Comparison of ENCODE assay signal across 8 mouse cellular contexts in genomic region chr17:66076174-66076927, GRCm38 (mm10). TPM values are rescaled to one million over a fixed set of nuclear protein-coding genes. Genes with fewer than 3 reads are reported as not detected.
A peak's percentile ranks its signal among the peaks of the same experiment; 100 is the strongest.
DNase-seq lines count a peak whose midpoint lies in the region; ATAC-seq and TF ChIP-seq lines count a peak whose summit lies in the region.

No protein-coding gene starts in this region.

- 0 out of 2 replicates have a peak, but pooled peaks cover 2% of the 10 kb centered on the region for H3K27me3 ChIP-seq in forebrain, embryonic 11.5 days (ENCODE audit: control insufficient read depth, insufficient read depth, low read length)

- H3K4me2 ChIP-seq in forebrain, embryonic 11.5 days (ENCODE audit: low read depth, low read length, severe bottlenecking) = peak overlapping the region; percentile 76

- peak; percentile 90 for ATAC-seq in forebrain, embryonic 11.5 days (replicated peaks; ENCODE audit: low FRiP score)
- peak; percentile 39 to 58 for ATAC-seq in hematopoietic stem cell, adult 5-6 weeks (replicated peaks in 1 of 2; ENCODE audit: insufficient read depth in 1 of 2, low FRiP score in 2 of 2, low TSS enrichment in 1 of 2, low read depth in 1 of 2, poor library complexity in 2 of 2, severe bottlenecking in 2 of 2)

- peak overlapping the region; percentile 72 for H3K9ac ChIP-seq in forebrain, embryonic 11.5 days (ENCODE audit: low read length)

- peak overlapping the region; percentile 91 for H3K4me3 ChIP-seq in forebrain, embryonic 11.5 days (ENCODE audit: low read depth, low read length)

- under 1% methylated on average over 80 of the region's 95 CpGs for WGBS in forebrain, embryonic 11.5 days

- peak; percentile 29 for DNase-seq in kidney, adult 11 months
- DNase-seq in kidney, adult 18-20 months = no peak
- DNase-seq in brain, embryonic 14.5 days (ENCODE audit: low read depth) = peak; percentile 54
- DNase-seq in forebrain, embryonic 11.5 days (ENCODE audit: low spot score) = peak; percentile 71
- peak; percentile 27 to 42 for DNase-seq in layer of hippocampus, postnatal 25 days (ENCODE audit: extremely low spot score in 1 of 2, low spot score in 1 of 2)
- peak; percentile 44 for DNase-seq in lung, postnatal 36 days
- DNase-seq in right cerebral cortex, postnatal 10 days (ENCODE audit: low spot score in 2 of 2) = peak; percentile 56 to 65

- H3K36me3 ChIP-seq in forebrain, embryonic 11.5 days (ENCODE audit: control insufficient read depth, insufficient read depth, low read length) = no peaks in the 10 kb centered on the region; the same call in 1 of the 2 replicates

- H3K9me3 ChIP-seq in forebrain, embryonic 11.5 days (ENCODE audit: control insufficient read depth, low read length) = no peaks in the 10 kb centered on the region

- peak overlapping the region; percentile 72 for H3K27ac ChIP-seq in forebrain, embryonic 11.5 days (ENCODE audit: low read depth, low read length)

- no peak for TF ChIP-seq POLR2A in brain, embryonic 14.5 days (IDR thresholded peaks at IDR 0.05; ENCODE audit: borderline replicate concordance, extremely low read depth, insufficient read depth, insufficient read length, poor library complexity, severe bottlenecking)

- TF ChIP-seq CTCF in brain, embryonic 14.5 days (IDR thresholded peaks at IDR 0.05; ENCODE audit: borderline replicate concordance, extremely low read depth, insufficient read depth, insufficient read length) = no peak

- no peaks in the 10 kb centered on the region for H3K4me1 ChIP-seq in forebrain, embryonic 11.5 days (replicated peaks; ENCODE audit: control insufficient read depth, insufficient read depth, low read length)

RNA-seq across cellular contexts. Expression of gene Ankrd12, which starts 0.5 kb away (rescaled TPM):
- polyA plus RNA-seq in brain, embryonic 14.5 days (2012; rRNA removed) = 20.8 and 28.3 TPM in 2 replicates
- polyA plus RNA-seq in forebrain, embryonic 11.5 days (2014; fragmentation: Nextera tagmentation; extraction: Ambion mirVana) = 29.0 and 30.3 TPM in 2 replicates
- 53.3 and 58.1 TPM in 2 replicates for total RNA-seq in hematopoietic stem cell, adult 5-6 weeks (2017)
- 100 to 1,000 TPM; 146 to 159 TPM for total RNA-seq in layer of hippocampus, postnatal 25 days (2021)

RNA-seq across cellular contexts. Expression of gene Ndufv2, which starts 25.0 kb away (rescaled TPM):
- polyA plus RNA-seq in brain, embryonic 14.5 days (2012; rRNA removed) = 115 and 119 TPM in 2 replicates
- polyA plus RNA-seq in forebrain, embryonic 11.5 days (2014; fragmentation: Nextera tagmentation; extraction: Ambion mirVana) = 313 and 317 TPM in 2 replicates
- 196 and 200 TPM in 2 replicates for total RNA-seq in hematopoietic stem cell, adult 5-6 weeks (2017)
- 100 to 1,000 TPM; 248 to 262 TPM for total RNA-seq in layer of hippocampus, postnatal 25 days (2021)

RNA-seq across cellular contexts. Expression of gene Washc1, which starts 35.0 kb away (rescaled TPM):
- polyA plus RNA-seq in brain, embryonic 14.5 days (2012; rRNA removed) = 56.1 and 58.3 TPM in 2 replicates
- 24.9 and 29.4 TPM in 2 replicates for polyA plus RNA-seq in forebrain, embryonic 11.5 days (2014; fragmentation: Nextera tagmentation; extraction: Ambion mirVana)
- 34.0 and 36.1 TPM in 2 replicates for total RNA-seq in hematopoietic stem cell, adult 5-6 weeks (2017)
- 10 to 100 TPM; 43.6 to 44.8 TPM for total RNA-seq in layer of hippocampus, postnatal 25 days (2021)

RNA-seq across cellular contexts. Expression of gene Ddx11, which starts 47.0 kb away (rescaled TPM):
- polyA plus RNA-seq in brain, embryonic 14.5 days (2012; rRNA removed) = 7.8 and 11.4 TPM in 2 replicates
- 29.0 and 31.4 TPM in 2 replicates for polyA plus RNA-seq in forebrain, embryonic 11.5 days (2014; fragmentation: Nextera tagmentation; extraction: Ambion mirVana)
- total RNA-seq in hematopoietic stem cell, adult 5-6 weeks (2017) = 25.3 and 26.8 TPM in 2 replicates
- total RNA-seq in layer of hippocampus, postnatal 25 days (2021) = 1 to 10 TPM; 1.2 to 2.1 TPM
